Mouse (Mus musculus) megakaryocyte-erythroid progenitor cell, adult 5-6 weeks (primary cell): ENCODE data around the gene Endou. TPM values are rescaled to one million over a fixed set of nuclear protein-coding genes. Genes with fewer than 3 reads are reported as not detected.

ENCODE experiments used
- ATAC-seq: replicated peaks from 2 replicates; pipeline ENCODE4 v1.8.0; 2016; ENCODE audit warnings: mild to moderate bottlenecking, inconsistent platforms; ENCODE audit not compliant: severe bottlenecking, poor library complexity, low FRiP score, low TSS enrichment
- total RNA-seq, 2 experiments: library from RNA; stranded (forward) in 1 of 2; stranded (reverse) in 1 of 2; fragments of 200-1000, 215-1000 nt in 1 of 2; fragments of >200 nt in 1 of 2; fragmentation: Nextera tagmentation in 1 of 2; gene quantifications; 2 replicates each; pipeline ENCODE4 v1.2.3; 2014 to 2017

The Endou gene
- total RNA-seq, 2 experiments from 2014 or later: 0.87 TPM; not detected in 1

GRCm38 (mm10) chr15:97760952-97761351 lies 29.8 kb upstream of the Endou start:
- ATAC-seq: no peak

- no peak for ATAC-seq
Measured at GRCm38 (mm10) chr15:97760006-97760405, 28.9 kb upstream of the Endou start.

- ATAC-seq: no peak
Measured at GRCm38 (mm10) chr15:97755361-97755760, 24.2 kb upstream of the Endou start.

- ATAC-seq: no peak
Measured at GRCm38 (mm10) chr15:97754476-97754875, 23.3 kb upstream of the Endou start.

- no peak for ATAC-seq
Measured at GRCm38 (mm10) chr15:97752491-97752890, 21.4 kb upstream of the Endou start.

- ATAC-seq: no peak
Measured at GRCm38 (mm10) chr15:97751676-97752075, 20.5 kb upstream of the Endou start.

- peak; percentile 50 for ATAC-seq
Measured at GRCm38 (mm10) chr15:97750697-97751096, 19.6 kb upstream of the Endou start.

GRCm38 (mm10) chr15:97749841-97750240 lies 18.7 kb upstream of the Endou start:
- no peak for ATAC-seq

- ATAC-seq: no peak
Measured at GRCm38 (mm10) chr15:97749397-97749796, 18.3 kb upstream of the Endou start.

- no peak for ATAC-seq
Measured at GRCm38 (mm10) chr15:97748964-97749363, 17.8 kb upstream of the Endou start.

GRCm38 (mm10) chr15:97748309-97748708 lies 17.2 kb upstream of the Endou start:
- ATAC-seq: peak; percentile 72

- ATAC-seq: no peak
Measured at GRCm38 (mm10) chr15:97747486-97747885, 16.3 kb upstream of the Endou start.

GRCm38 (mm10) chr15:97746748-97747147 lies 15.6 kb upstream of the Endou start:
- ATAC-seq: peak; percentile 35

- no peak for ATAC-seq
Measured at GRCm38 (mm10) chr15:97746278-97746677, 15.1 kb upstream of the Endou start.

- no peak for ATAC-seq
Measured at GRCm38 (mm10) chr15:97745331-97745730, 14.2 kb upstream of the Endou start.

GRCm38 (mm10) chr15:97744930-97745329 lies 13.8 kb upstream of the Endou start:
- peak; percentile 51 for ATAC-seq

- no peak for ATAC-seq
Measured at GRCm38 (mm10) chr15:97743961-97744525, 12.9 kb upstream of the Endou start.

- no peak for ATAC-seq
Measured at GRCm38 (mm10) chr15:97743210-97743609, 12.1 kb upstream of the Endou start.

GRCm38 (mm10) chr15:97742600-97742999 lies 11.5 kb upstream of the Endou start:
- ATAC-seq: no peak

- ATAC-seq: no peak
Measured at GRCm38 (mm10) chr15:97742074-97742473, 10.9 kb upstream of the Endou start.

GRCm38 (mm10) chr15:97741662-97742061 lies 10.5 kb upstream of the Endou start:
- no peak for ATAC-seq

- no peak for ATAC-seq
Measured at GRCm38 (mm10) chr15:97740283-97740732, 9.2 kb upstream of the Endou start.
